Mouse (Mus musculus): ENCODE measurements around the gene Cwh43. TPM values are rescaled to one million over a fixed set of nuclear protein-coding genes. Genes with fewer than 3 reads are reported as not detected.
A peak's percentile ranks its signal among the peaks of the same experiment; 100 is the strongest.

The Cwh43 gene
- polyA plus RNA-seq, 1 experiment from 2014 or later = not detected

DNA sequence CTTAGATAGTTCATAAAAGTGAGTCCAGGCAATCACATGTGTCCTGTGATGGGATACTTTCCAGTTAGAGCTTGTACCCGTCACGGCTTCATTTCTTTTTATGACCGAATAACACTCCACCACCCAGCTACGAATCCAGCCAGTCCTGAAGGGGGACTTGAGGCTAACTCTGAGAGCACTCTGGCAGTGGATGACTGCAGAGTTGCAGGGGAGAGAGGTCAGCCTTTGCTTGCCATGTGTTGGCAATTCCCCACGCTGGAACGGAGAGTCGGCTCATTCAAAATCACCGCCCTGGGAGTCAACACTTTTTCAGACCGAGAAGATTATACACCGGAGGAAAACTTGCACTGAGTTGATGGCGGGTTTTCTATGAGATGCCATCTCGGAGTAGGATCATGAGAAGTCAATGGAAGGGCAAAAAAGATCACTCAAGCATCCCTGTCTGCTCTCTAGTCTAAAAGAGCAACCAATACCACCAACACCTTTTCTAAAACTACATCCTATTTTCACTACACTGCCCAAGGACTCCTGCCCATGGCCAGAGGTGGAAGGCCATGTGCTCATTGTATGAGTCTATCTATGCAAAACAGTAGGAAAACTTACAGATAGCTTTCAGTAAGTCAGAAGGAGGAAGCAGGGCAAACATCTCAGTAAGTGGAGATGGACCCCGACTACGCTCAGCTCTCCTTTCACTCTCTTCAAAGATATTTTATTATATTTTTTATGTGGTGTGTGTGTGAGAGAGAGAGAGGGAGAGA, 2.4 kb upstream of the Cwh43 start:
- WGBS = 78% methylated on average over 14 of the region's 14 CpGs
- H3K4me1 ChIP-seq = peaks cover 21% of the 10 kb centered on the region
- ATAC-seq (ENCODE audit: low FRiP score, low read depth) = no peak

DNA sequence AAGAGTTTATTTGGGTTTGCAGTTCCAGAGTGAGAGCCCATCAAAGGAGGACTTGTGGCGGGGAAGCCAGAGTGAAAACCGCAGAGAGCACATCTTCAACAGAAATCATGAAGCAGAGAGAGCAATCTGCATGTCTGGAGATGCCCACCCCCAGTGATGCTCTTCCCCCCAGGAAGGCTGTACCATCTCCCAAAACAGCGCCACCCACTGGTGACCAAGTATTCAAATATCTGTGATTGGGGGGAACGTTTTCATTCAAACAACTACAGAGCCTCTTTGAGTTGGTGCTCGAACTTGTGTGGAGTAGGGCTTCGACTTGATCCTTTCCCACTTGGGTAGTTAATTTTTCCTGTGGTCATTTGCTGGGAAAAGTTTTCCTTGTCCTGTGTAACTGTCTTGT, 1.1 kb upstream of the Cwh43 start:
- Histone ChIP-seq H3K9ac (no peak overlapping the region), H3K27me3 (peaks cover 54% of the 10 kb centered on the region), H3K27ac (no peak overlapping the region), H3K9me3 (no peaks in the 10 kb centered on the region), H3K4me1 (peaks cover 21% of the 10 kb centered on the region), H3K4me3 (no peak overlapping the region), H3K36me3 (no peaks in the 10 kb centered on the region), H3K4me2 (replicated peaks) (no peak overlapping the region)
- no peak for ATAC-seq (ENCODE audit: low FRiP score, low read depth)
- WGBS = 78% methylated on average over 6 of the region's 6 CpGs

More for the DNA sequence above, 2.4 kb upstream of the Cwh43 start:
- Histone ChIP-seq H3K4me3 (no peak overlapping the region), H3K4me2 (replicated peaks) (no peak overlapping the region), H3K27ac (no peak overlapping the region), H3K9me3 (no peaks in the 10 kb centered on the region), H3K36me3 (no peaks in the 10 kb centered on the region), H3K9ac (no peak overlapping the region), H3K27me3 (peaks cover 49% of the 10 kb centered on the region)

DNA sequence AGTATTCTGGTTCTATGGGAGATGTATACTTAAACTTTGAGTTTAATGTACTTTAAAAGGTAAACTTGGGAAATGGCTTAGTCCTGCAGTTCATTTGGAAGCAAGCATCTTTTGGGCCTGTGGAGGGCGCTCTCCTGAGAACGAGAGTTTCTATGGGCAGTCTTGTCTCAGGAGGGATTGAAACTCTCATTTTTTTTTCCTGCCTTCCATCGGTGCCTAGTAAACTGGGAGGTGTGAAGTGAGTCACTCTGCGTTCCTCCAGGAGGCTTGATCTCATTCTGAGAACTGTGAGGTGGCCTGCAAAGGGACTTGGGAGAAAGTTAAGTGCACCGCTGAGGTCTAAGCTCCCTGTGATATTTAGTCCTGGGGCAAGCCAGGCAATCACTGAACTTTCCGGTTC, 986 bp downstream of the Cwh43 start:
- Histone ChIP-seq H3K9me3 (no peaks in the 10 kb centered on the region), H3K4me2 (replicated peaks) (peak overlapping the region; percentile 71), H3K4me1 (peaks cover 14% of the 10 kb centered on the region), H3K27ac (no peak overlapping the region), H3K36me3 (no peaks in the 10 kb centered on the region), H3K9ac (no peak overlapping the region), H3K4me3 (no peak overlapping the region), H3K27me3 (peaks cover 54% of the 10 kb centered on the region)
- no peak for ATAC-seq (ENCODE audit: low FRiP score, low read depth)
- 15% methylated on average over 6 of the region's 6 CpGs for WGBS

DNA sequence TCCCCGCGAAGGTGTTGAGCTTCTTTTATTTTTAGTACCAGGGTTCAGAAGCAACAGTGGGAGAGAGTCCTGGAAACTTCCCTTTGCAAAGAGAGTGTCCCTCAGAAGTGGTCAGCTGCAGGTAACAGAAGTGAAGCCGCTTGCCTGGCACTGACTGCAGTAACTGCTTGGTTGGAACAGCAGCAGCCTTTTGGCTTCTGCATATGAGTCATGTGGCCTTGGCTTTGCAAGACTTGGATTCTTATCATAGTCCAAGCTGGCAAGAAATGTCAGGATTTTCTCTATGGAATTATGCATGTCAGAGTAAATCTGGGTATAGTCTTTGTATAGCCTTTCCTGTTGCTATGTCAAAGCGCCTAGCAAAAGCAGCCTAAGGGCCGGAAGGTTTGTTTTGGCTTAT, 4.1 kb downstream of the Cwh43 start:
- H3K4me2 ChIP-seq (replicated peaks) = no peak overlapping the region
- WGBS = 74% methylated on average over 5 of the region's 5 CpGs
- no peaks in the 10 kb centered on the region for H3K36me3 ChIP-seq
- ATAC-seq (ENCODE audit: low FRiP score, low read depth) = no peak
- H3K9ac ChIP-seq = no peak overlapping the region
- peaks cover 14% of the 10 kb centered on the region for H3K4me1 ChIP-seq
- no peaks in the 10 kb centered on the region for H3K9me3 ChIP-seq
- H3K27ac ChIP-seq = no peak overlapping the region
- H3K27me3 ChIP-seq = peaks cover 40% of the 10 kb centered on the region
- H3K4me3 ChIP-seq = no peak overlapping the region

DNA sequence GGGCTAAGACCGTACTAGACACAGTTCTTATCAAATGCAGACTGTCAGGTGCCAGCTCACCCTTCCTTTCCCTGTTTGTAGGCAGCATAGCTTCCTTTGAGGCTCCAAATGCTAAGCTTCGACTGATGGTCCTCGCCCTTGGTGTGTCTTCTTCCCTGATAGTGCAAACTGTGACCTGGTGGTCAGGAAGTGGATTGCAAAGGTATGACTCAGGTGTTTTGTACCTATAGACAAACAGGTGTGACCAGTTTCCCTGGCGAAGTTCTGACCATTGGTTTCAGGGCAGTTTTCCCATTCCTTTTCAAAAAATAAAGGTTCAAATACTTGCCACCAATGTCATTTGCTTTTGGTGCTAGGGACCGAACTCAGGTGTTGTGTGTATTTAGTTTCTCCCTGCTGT, 5.9 kb downstream of the Cwh43 start:
- H3K4me2 ChIP-seq (replicated peaks) = no peak overlapping the region
- H3K27ac ChIP-seq = no peak overlapping the region
- WGBS = 84% methylated on average over 5 of the region's 5 CpGs
- H3K27me3 ChIP-seq = peaks cover 21% of the 10 kb centered on the region
- H3K9ac ChIP-seq = no peak overlapping the region
- no peaks in the 10 kb centered on the region for H3K36me3 ChIP-seq
- ATAC-seq (ENCODE audit: low FRiP score, low read depth) = no peak
- no peak overlapping the region for H3K4me3 ChIP-seq
- H3K4me1 ChIP-seq = peaks cover 2% of the 10 kb centered on the region; the same call in 1 of the 2 replicates
- no peaks in the 10 kb centered on the region for H3K9me3 ChIP-seq

DNA sequence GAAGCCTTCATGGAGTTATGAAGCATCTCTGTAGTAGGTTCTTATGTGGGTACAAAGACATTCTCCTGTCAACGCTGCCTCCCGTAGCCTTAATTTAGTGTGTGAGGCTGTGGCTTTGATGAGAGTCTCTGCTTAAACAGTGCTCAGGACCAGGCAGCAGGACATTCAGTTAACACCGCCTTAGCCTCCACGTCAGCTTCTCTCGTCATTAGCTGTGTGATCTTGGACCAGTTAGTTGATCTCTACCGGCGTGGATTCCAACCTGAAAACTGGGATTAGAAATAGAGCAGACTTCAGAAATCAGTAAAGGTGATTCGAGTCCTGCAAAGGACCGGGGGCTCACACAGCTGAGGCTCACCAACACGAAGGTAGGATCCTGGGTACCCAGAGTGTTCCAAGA, 8.3 kb downstream of the Cwh43 start:
- H3K4me1 ChIP-seq = no peaks in the 10 kb centered on the region
- no peak overlapping the region for H3K4me2 ChIP-seq (replicated peaks)
- no peaks in the 10 kb centered on the region for H3K27me3 ChIP-seq
- H3K36me3 ChIP-seq = no peaks in the 10 kb centered on the region
- no peak overlapping the region for H3K9ac ChIP-seq
- no peak overlapping the region for H3K4me3 ChIP-seq
- ATAC-seq (ENCODE audit: low FRiP score, low read depth) = no peak
- WGBS = 78% methylated on average over 10 of the region's 10 CpGs
- no peaks in the 10 kb centered on the region for H3K9me3 ChIP-seq
- H3K27ac ChIP-seq = no peak overlapping the region

DNA sequence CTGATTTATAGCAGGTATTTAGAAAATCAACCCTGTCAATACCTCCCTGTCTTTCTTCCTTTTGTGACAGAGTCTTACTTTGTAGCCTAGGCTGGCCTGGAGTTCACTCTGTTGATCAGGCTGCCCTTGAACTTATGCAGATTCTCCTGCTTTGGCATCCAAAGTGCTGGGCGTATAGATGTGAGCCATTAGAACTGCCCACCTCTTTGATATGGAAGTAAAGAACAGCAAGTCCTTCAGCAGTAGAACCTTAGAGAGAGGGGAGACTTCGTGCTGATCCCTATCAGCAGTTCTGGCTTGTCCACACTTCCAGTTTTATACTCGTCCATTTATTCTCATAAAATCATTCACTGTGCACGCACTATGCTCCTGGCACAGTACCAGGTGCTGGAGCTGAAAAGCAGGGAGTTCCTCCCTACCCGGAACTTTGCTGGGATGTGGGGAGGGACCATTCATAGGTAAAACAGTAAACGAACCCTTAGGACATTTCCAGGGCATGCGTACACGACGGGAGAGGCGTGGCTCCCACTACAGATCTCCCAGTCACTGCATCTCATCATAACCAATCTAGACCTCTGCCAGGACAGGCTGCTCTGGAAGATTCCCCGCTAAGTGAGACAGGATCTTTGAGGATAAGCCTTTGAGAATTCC, 13.3 kb downstream of the Cwh43 start:
- no peaks in the 10 kb centered on the region for H3K27me3 ChIP-seq
- 0 out of 2 replicates have a peak, but pooled peaks have one; percentile 24 for ATAC-seq (ENCODE audit: low FRiP score, low read depth)
- H3K36me3 ChIP-seq = no peaks in the 10 kb centered on the region
- 51% methylated on average over 11 of the region's 11 CpGs for WGBS
- no peaks in the 10 kb centered on the region for H3K4me1 ChIP-seq
- no peak overlapping the region for H3K9ac ChIP-seq
- H3K9me3 ChIP-seq = no peaks in the 10 kb centered on the region; the same call in 1 of the 2 replicates
- H3K4me3 ChIP-seq = no peak overlapping the region
- 0 out of 2 replicates have a peak overlapping the region, but pooled peaks have one; percentile 16 for H3K4me2 ChIP-seq (replicated peaks)
- H3K27ac ChIP-seq = no peak overlapping the region

DNA sequence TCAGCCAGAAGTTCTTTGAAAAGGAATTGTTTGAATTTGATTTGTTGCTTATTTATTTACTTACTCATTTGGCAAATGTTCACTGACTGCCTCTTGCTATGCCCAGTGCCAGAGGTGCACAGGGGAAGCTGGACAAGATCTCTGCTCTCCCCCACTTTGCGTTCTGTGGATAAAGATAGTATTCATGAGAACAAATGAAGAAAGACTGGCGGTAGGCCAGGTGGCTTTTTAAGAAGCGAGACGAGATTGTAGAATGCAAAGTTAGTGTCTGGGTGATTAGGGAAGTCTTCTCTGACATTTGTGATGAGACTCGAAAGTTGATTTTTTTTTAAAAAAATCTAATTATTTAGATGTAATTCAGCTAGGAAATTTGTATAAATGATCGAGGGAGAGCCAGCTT, 20.9 kb downstream of the Cwh43 start:
- WGBS = 82% methylated on average over 6 of the region's 6 CpGs
- Histone ChIP-seq H3K9ac (no peak overlapping the region), H3K27ac (no peak overlapping the region), H3K4me1 (no peaks in the 10 kb centered on the region), H3K4me2 (replicated peaks) (no peak overlapping the region), H3K4me3 (no peak overlapping the region), H3K27me3 (0 out of 2 replicates have a peak, but pooled peaks cover 3% of the 10 kb centered on the region), H3K9me3 (no peaks in the 10 kb centered on the region), H3K36me3 (no peaks in the 10 kb centered on the region)
- ATAC-seq (ENCODE audit: low FRiP score, low read depth) = no peak

DNA sequence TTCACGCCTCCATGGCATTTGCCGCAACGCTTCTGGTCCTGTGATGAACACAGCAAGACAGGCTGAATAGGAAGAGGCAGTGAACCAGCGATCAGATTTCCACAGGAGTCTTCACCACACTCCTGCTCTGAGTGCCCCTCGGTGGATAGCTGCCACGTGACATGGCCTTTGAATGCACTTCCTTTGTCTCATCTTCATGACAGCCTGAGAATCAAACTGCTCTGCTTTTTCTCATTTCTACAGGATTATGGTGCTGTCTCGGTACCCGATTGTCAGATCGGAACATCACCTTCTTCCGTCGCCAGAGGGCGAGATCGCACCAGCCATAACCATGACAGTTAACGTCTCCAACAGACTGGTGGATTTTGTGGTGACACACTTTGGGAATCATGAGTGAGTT, 25.7 kb downstream of the Cwh43 start:
- Histone ChIP-seq H3K4me1 (no peaks in the 10 kb centered on the region), H3K9ac (no peak overlapping the region), H3K4me3 (no peak overlapping the region), H3K36me3 (no peaks in the 10 kb centered on the region), H3K27me3 (0 out of 2 replicates have a peak, but pooled peaks cover 3% of the 10 kb centered on the region), H3K9me3 (no peaks in the 10 kb centered on the region), H3K4me2 (replicated peaks) (no peak overlapping the region), H3K27ac (no peak overlapping the region)
- peak; percentile 51; the same call in 1 of the 2 replicates for ATAC-seq (ENCODE audit: low FRiP score, low read depth)
- 23% methylated on average over 14 of the region's 14 CpGs for WGBS

DNA sequence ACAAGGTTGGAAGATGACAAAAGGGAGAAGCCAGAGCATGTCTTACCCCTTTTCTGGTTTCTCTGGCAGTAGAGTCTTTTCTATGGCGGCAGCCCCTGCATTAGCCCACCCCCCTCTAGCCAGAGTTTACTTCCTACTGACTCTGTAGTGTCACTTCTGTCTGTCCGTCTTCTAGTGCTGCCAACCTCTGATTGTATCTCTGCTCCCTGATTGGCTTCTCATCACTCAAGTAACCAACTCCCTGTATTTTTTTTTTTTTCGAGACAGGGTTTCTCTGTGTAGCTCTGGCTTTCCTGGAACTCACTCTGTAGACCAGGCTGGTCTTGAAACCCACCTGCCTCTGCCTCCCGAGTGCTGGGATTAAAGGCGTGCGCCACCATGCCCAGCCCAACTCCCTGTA, 26.9 kb downstream of the Cwh43 start:
- Histone ChIP-seq H3K4me1 (no peaks in the 10 kb centered on the region), H3K36me3 (no peaks in the 10 kb centered on the region), H3K4me2 (replicated peaks) (no peak overlapping the region), H3K9me3 (no peaks in the 10 kb centered on the region), H3K4me3 (no peak overlapping the region), H3K9ac (no peak overlapping the region), H3K27me3 (0 out of 2 replicates have a peak, but pooled peaks cover 3% of the 10 kb centered on the region), H3K27ac (no peak overlapping the region)
- WGBS = 82% methylated on average over 6 of the region's 6 CpGs
- no peak for ATAC-seq (ENCODE audit: low FRiP score, low read depth)

DNA sequence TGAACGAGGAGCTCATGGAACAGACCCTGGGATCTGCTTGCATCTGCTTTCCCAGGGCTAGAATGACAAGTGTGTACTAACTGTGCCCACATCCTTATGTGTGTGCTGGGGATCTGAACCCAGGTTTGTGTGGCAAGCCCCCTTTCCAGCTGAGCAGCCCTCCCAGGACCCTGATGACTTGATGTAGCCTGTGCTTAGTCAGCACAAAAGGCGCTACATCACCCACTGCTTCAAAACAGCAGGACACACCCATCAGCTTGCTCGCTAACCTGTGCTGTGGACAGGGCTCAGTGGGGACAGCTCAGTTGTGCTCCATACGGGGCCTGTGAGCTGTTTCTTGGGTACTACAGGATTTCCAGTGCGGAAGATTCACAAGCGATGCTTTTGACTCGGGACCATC, 28.9 kb downstream of the Cwh43 start:
- Histone ChIP-seq H3K36me3 (no peaks in the 10 kb centered on the region), H3K4me1 (no peaks in the 10 kb centered on the region), H3K27ac (no peak overlapping the region), H3K27me3 (0 out of 2 replicates have a peak, but pooled peaks cover 3% of the 10 kb centered on the region), H3K9ac (no peak overlapping the region), H3K4me2 (replicated peaks) (no peak overlapping the region), H3K9me3 (no peaks in the 10 kb centered on the region), H3K4me3 (no peak overlapping the region)
- 68% methylated on average over 7 of the region's 7 CpGs for WGBS
- ATAC-seq (ENCODE audit: low FRiP score, low read depth) = no peak

DNA sequence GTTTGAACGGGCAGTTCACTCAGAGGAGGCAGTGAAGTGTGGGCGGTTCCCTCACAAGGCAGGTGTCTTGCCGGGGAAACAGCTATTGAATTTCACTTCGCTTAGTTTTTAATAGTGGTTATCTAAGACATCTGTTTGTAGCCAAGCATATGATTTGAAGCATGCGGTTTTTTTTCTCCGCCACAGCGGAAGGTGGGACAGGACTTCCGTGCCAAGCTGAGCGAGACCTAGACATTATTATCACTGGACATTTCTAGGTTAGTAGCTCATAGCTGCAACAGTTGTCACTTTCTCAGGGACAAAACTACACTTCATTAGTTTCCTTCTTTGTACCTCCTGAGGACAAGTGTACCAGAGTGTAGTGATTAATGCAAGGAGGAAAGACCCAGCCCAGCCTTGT, 36.3 kb downstream of the Cwh43 start:
- no peaks in the 10 kb centered on the region for H3K9me3 ChIP-seq
- H3K36me3 ChIP-seq = no peaks in the 10 kb centered on the region
- 0 out of 2 replicates have a peak, but pooled peaks cover 3% of the 10 kb centered on the region for H3K4me1 ChIP-seq
- H3K27ac ChIP-seq = no peak overlapping the region
- H3K9ac ChIP-seq = no peak overlapping the region
- no peak for ATAC-seq (ENCODE audit: low FRiP score, low read depth)
- H3K4me3 ChIP-seq = no peak overlapping the region
- no peaks in the 10 kb centered on the region; the same call in 1 of the 2 replicates for H3K27me3 ChIP-seq
- WGBS = 57% methylated on average over 9 of the region's 9 CpGs
- H3K4me2 ChIP-seq (replicated peaks) = no peak overlapping the region

Data from limb, embryonic 13.5 days (tissue).